Mouse (Mus musculus): ENCODE results near the gene Tlr13. TPM values are rescaled to one million over a fixed set of nuclear protein-coding genes. Genes with fewer than 3 reads are reported as not detected.

The Tlr13 gene
- polyA plus RNA-seq (2012; ENCODE audit: insufficient read depth, insufficient read length, low replicate concordance, missing spikeins): not detected in 2 replicates

GRCm38 (mm10) chrX:106142936-106143335, at the start of gene Tlr13:
Gene Tlr13, plus strand, starts transcription at chrX:106143204.
- H3K4me3 ChIP-seq (ENCODE audit: insufficient read depth, low read depth, low read length): no peak within 1 kb of the TSS
- WGBS: 88% methylated on average over 6 of the region's 6 CpGs
- H3K27ac ChIP-seq (ENCODE audit: insufficient read depth, low read depth, low read length): no peak within 1 kb of the TSS
- TF ChIP-seq POLR2A (IDR thresholded peaks at IDR 0.05; ENCODE audit: insufficient read depth, low read depth, low read length) (no peak), CTCF (IDR thresholded peaks at IDR 0.05; ENCODE audit: insufficient read depth, low read depth, low read length) (no peak)
- H3K4me1 ChIP-seq (ENCODE audit: control insufficient read depth, insufficient read depth, low read length): no peaks in the 10 kb centered on the region

- H3K4me1 ChIP-seq (ENCODE audit: control insufficient read depth, insufficient read depth, low read length): no peaks in the 10 kb centered on the region
- 40% methylated on average over 2 of the region's 2 CpGs for WGBS
- no peak for TF ChIP-seq CTCF (IDR thresholded peaks at IDR 0.05; ENCODE audit: insufficient read depth, low read depth, low read length)
- no peak for TF ChIP-seq POLR2A (IDR thresholded peaks at IDR 0.05; ENCODE audit: insufficient read depth, low read depth, low read length)
- H3K4me3 ChIP-seq (ENCODE audit: insufficient read depth, low read depth, low read length): no peak overlapping the region
- H3K27ac ChIP-seq (ENCODE audit: insufficient read depth, low read depth, low read length): no peak overlapping the region
Observed at GRCm38 (mm10) chrX:106105464-106105863, 37.5 kb upstream of the Tlr13 start.

- 87% methylated on average over 4 of the region's 4 CpGs for WGBS
- Histone ChIP-seq H3K4me1 (ENCODE audit: control insufficient read depth, insufficient read depth, low read length) (no peaks in the 10 kb centered on the region), H3K4me3 (ENCODE audit: insufficient read depth, low read depth, low read length) (no peak overlapping the region), H3K27ac (ENCODE audit: insufficient read depth, low read depth, low read length) (no peak overlapping the region)
- no peak for TF ChIP-seq POLR2A (IDR thresholded peaks at IDR 0.05; ENCODE audit: insufficient read depth, low read depth, low read length)
- no peak for TF ChIP-seq CTCF (IDR thresholded peaks at IDR 0.05; ENCODE audit: insufficient read depth, low read depth, low read length)
Observed at GRCm38 (mm10) chrX:106113881-106114280, 29.1 kb upstream of the Tlr13 start.

GRCm38 (mm10) chrX:106114674-106115073, 28.3 kb upstream of the Tlr13 start:
- H3K27ac ChIP-seq (ENCODE audit: insufficient read depth, low read depth, low read length): no peak overlapping the region
- WGBS: 100% methylated on average over 1 of the region's 1 CpGs
- TF ChIP-seq CTCF (IDR thresholded peaks at IDR 0.05; ENCODE audit: insufficient read depth, low read depth, low read length) (no peak), POLR2A (IDR thresholded peaks at IDR 0.05; ENCODE audit: insufficient read depth, low read depth, low read length) (no peak)

GRCm38 (mm10) chrX:106122823-106123222, 20.2 kb upstream of the Tlr13 start:
- WGBS: 76% methylated on average over 2 of the region's 2 CpGs
- H3K4me3 ChIP-seq (ENCODE audit: insufficient read depth, low read depth, low read length): no peak overlapping the region
- H3K4me1 ChIP-seq (ENCODE audit: control insufficient read depth, insufficient read depth, low read length): no peaks in the 10 kb centered on the region
- no peak overlapping the region for H3K27ac ChIP-seq (ENCODE audit: insufficient read depth, low read depth, low read length)
- no peak for TF ChIP-seq POLR2A (IDR thresholded peaks at IDR 0.05; ENCODE audit: insufficient read depth, low read depth, low read length)
- no peak for TF ChIP-seq CTCF (IDR thresholded peaks at IDR 0.05; ENCODE audit: insufficient read depth, low read depth, low read length)

More at GRCm38 (mm10) chrX:106114674-106115073, 28.3 kb upstream of the Tlr13 start:
- Histone ChIP-seq H3K4me1 (ENCODE audit: control insufficient read depth, insufficient read depth, low read length) (no peaks in the 10 kb centered on the region), H3K4me3 (ENCODE audit: insufficient read depth, low read depth, low read length) (no peak overlapping the region)

GRCm38 (mm10) chrX:106128283-106128682, 14.7 kb upstream of the Tlr13 start:
- no peak overlapping the region for H3K4me3 ChIP-seq (ENCODE audit: insufficient read depth, low read depth, low read length)
- WGBS: 75% methylated on average over 6 of the region's 6 CpGs
- TF ChIP-seq POLR2A (IDR thresholded peaks at IDR 0.05; ENCODE audit: insufficient read depth, low read depth, low read length): no peak
- TF ChIP-seq CTCF (IDR thresholded peaks at IDR 0.05; ENCODE audit: insufficient read depth, low read depth, low read length): no peak
- no peaks in the 10 kb centered on the region for H3K4me1 ChIP-seq (ENCODE audit: control insufficient read depth, insufficient read depth, low read length)
- no peak overlapping the region for H3K27ac ChIP-seq (ENCODE audit: insufficient read depth, low read depth, low read length)

GRCm38 (mm10) chrX:106129877-106130276, 13.1 kb upstream of the Tlr13 start:
- Histone ChIP-seq H3K4me3 (ENCODE audit: insufficient read depth, low read depth, low read length) (no peak overlapping the region), H3K27ac (ENCODE audit: insufficient read depth, low read depth, low read length) (no peak overlapping the region), H3K4me1 (ENCODE audit: control insufficient read depth, insufficient read depth, low read length) (no peaks in the 10 kb centered on the region)
- WGBS: 93% methylated on average over 4 of the region's 4 CpGs
- no peak for TF ChIP-seq POLR2A (IDR thresholded peaks at IDR 0.05; ENCODE audit: insufficient read depth, low read depth, low read length)
- no peak for TF ChIP-seq CTCF (IDR thresholded peaks at IDR 0.05; ENCODE audit: insufficient read depth, low read depth, low read length)

- WGBS: 78% methylated on average over 3 of the region's 3 CpGs
- Histone ChIP-seq H3K4me3 (ENCODE audit: insufficient read depth, low read depth, low read length) (no peak overlapping the region), H3K27ac (ENCODE audit: insufficient read depth, low read depth, low read length) (no peak overlapping the region), H3K4me1 (ENCODE audit: control insufficient read depth, insufficient read depth, low read length) (no peaks in the 10 kb centered on the region)
- no peak for TF ChIP-seq POLR2A (IDR thresholded peaks at IDR 0.05; ENCODE audit: insufficient read depth, low read depth, low read length)
- TF ChIP-seq CTCF (IDR thresholded peaks at IDR 0.05; ENCODE audit: insufficient read depth, low read depth, low read length): no peak
Observed at GRCm38 (mm10) chrX:106134916-106135315, 8.1 kb upstream of the Tlr13 start.

GRCm38 (mm10) chrX:106135484-106135883, 7.5 kb upstream of the Tlr13 start:
- Histone ChIP-seq H3K27ac (ENCODE audit: insufficient read depth, low read depth, low read length) (no peak overlapping the region), H3K4me3 (ENCODE audit: insufficient read depth, low read depth, low read length) (no peak overlapping the region), H3K4me1 (ENCODE audit: control insufficient read depth, insufficient read depth, low read length) (no peaks in the 10 kb centered on the region)
- WGBS: 75% methylated on average over 4 of the region's 4 CpGs
- no peak for TF ChIP-seq POLR2A (IDR thresholded peaks at IDR 0.05; ENCODE audit: insufficient read depth, low read depth, low read length)
- TF ChIP-seq CTCF (IDR thresholded peaks at IDR 0.05; ENCODE audit: insufficient read depth, low read depth, low read length): no peak
